ENCODE assay signal across 9 mouse cellular contexts in genomic region chr2:120128611-120129051, GRCm38 (mm10). TPM values are rescaled to one million over a fixed set of nuclear protein-coding genes. Genes with fewer than 3 reads are reported as not detected.
DNase-seq lines count a peak whose midpoint lies in the region; ATAC-seq lines count a peak whose summit lies in the region.
"Had no signal": no experiment of that assay in that cellular context is flagged by ENCODE, and none has a peak within 500 bp of the region (broad histone marks: within the 10 kb centered on the region; RNA-seq: fewer than 3 reads in every experiment).

No protein-coding gene starts in this region.

- WGBS in forebrain, embryonic 10.5 days: 53% methylated on average over 1 of the region's 1 CpGs
- 85% methylated on average over 1 of the region's 1 CpGs for WGBS in forebrain, embryonic 13.5 days
- WGBS in embryonic facial prominence, embryonic 14.5 days: 45% methylated on average over 1 of the region's 1 CpGs
- WGBS in kidney, embryonic 15.5 days: 63% methylated on average over 1 of the region's 1 CpGs
- WGBS in macrophage (ENCODE audit: missing documents): 100% methylated on average over 1 of the region's 1 CpGs

- H3K27ac ChIP-seq in forebrain, embryonic 10.5 days: peak overlapping the region; percentile 60; the same call in 1 of the 2 replicates
- H3K27ac ChIP-seq in forebrain, embryonic 13.5 days: no peak overlapping the region
- H3K27ac ChIP-seq in embryonic facial prominence, embryonic 14.5 days (replicated peaks; ENCODE audit: low read depth, low read length): peak overlapping the region; percentile 58; the same call in 1 of the 2 replicates
- H3K27ac ChIP-seq in kidney, embryonic 15.5 days: peak overlapping the region; percentile 82
- H3K27ac ChIP-seq in macrophage: peak overlapping the region; percentile 84

- no peak for DNase-seq in forebrain, embryonic 10.5 days (ENCODE audit: extremely low spot score, low spot score)
- peak; percentile 57 for DNase-seq in embryonic facial prominence, embryonic 14.5 days (ENCODE audit: low spot score)
- no peak for DNase-seq in spleen, adult 18-20 months
- no peak for DNase-seq in cerebellum, postnatal 25 days
- DNase-seq in urinary bladder, postnatal 10 days (ENCODE audit: low spot score): no peak

- no peaks in the 10 kb centered on the region for H3K9me3 ChIP-seq in forebrain, embryonic 10.5 days
- no peaks in the 10 kb centered on the region for H3K9me3 ChIP-seq in forebrain, embryonic 13.5 days (replicated peaks)
- no peaks in the 10 kb centered on the region for H3K9me3 ChIP-seq in embryonic facial prominence, embryonic 14.5 days (ENCODE audit: control insufficient read depth, low read length)
- no peaks in the 10 kb centered on the region for H3K9me3 ChIP-seq in kidney, embryonic 15.5 days (replicated peaks)

- H3K4me1 ChIP-seq in forebrain, embryonic 10.5 days: peaks cover 9% of the 10 kb centered on the region; the same call in 1 of the 2 replicates
- H3K4me1 ChIP-seq in forebrain, embryonic 13.5 days: no peaks in the 10 kb centered on the region
- H3K4me1 ChIP-seq in embryonic facial prominence, embryonic 14.5 days (ENCODE audit: control insufficient read depth, insufficient read depth, low read length): peaks cover 13% of the 10 kb centered on the region
- H3K4me1 ChIP-seq in kidney, embryonic 15.5 days: peaks cover 54% of the 10 kb centered on the region

- no peak overlapping the region for H3K4me3 ChIP-seq in forebrain, embryonic 10.5 days
- H3K4me3 ChIP-seq in forebrain, embryonic 13.5 days: no peak overlapping the region
- no peak overlapping the region for H3K4me3 ChIP-seq in embryonic facial prominence, embryonic 14.5 days (ENCODE audit: low read depth, low read length)
- no peak overlapping the region for H3K4me3 ChIP-seq in kidney, embryonic 15.5 days (replicated peaks)
- H3K4me3 ChIP-seq in macrophage (ENCODE audit: inconsistent target): no peak overlapping the region

- no peak overlapping the region for H3K9ac ChIP-seq in forebrain, embryonic 13.5 days
- no peak overlapping the region for H3K9ac ChIP-seq in embryonic facial prominence, embryonic 14.5 days (ENCODE audit: low read depth, low read length)
- no peak overlapping the region for H3K9ac ChIP-seq in kidney, embryonic 15.5 days

- H3K4me2 ChIP-seq in forebrain, embryonic 13.5 days: no peak overlapping the region
- no peak overlapping the region for H3K4me2 ChIP-seq in embryonic facial prominence, embryonic 14.5 days (ENCODE audit: low read depth, low read length)
- H3K4me2 ChIP-seq in kidney, embryonic 15.5 days: no peak overlapping the region

- no peaks in the 10 kb centered on the region for H3K27me3 ChIP-seq in forebrain, embryonic 10.5 days (ENCODE audit: poor library complexity, severe bottlenecking)
- no peaks in the 10 kb centered on the region for H3K27me3 ChIP-seq in forebrain, embryonic 13.5 days
- no peaks in the 10 kb centered on the region for H3K27me3 ChIP-seq in embryonic facial prominence, embryonic 14.5 days (replicated peaks; ENCODE audit: control insufficient read depth, insufficient read depth, low read length)
- no peaks in the 10 kb centered on the region for H3K27me3 ChIP-seq in kidney, embryonic 15.5 days
- H3K27me3 ChIP-seq: CH12.LX had no signal

- peaks cover 6% of the 10 kb centered on the region; the same call in 1 of the 2 replicates for H3K36me3 ChIP-seq in forebrain, embryonic 10.5 days (replicated peaks)
- H3K36me3 ChIP-seq in forebrain, embryonic 13.5 days (ENCODE audit: poor library complexity, severe bottlenecking): no peaks in the 10 kb centered on the region
- H3K36me3 ChIP-seq in embryonic facial prominence, embryonic 14.5 days (ENCODE audit: control insufficient read depth, insufficient read depth, low read length): no peaks in the 10 kb centered on the region
- no peaks in the 10 kb centered on the region for H3K36me3 ChIP-seq in kidney, embryonic 15.5 days
- peaks cover 56% of the 10 kb centered on the region for H3K36me3 ChIP-seq in macrophage (ENCODE audit: inconsistent target)

- H3K79me2 ChIP-seq in macrophage (ENCODE audit: inconsistent target): peaks cover 100% of the 10 kb centered on the region

- ATAC-seq in forebrain, embryonic 13.5 days: no peak
- ATAC-seq in embryonic facial prominence, embryonic 14.5 days (ENCODE audit: low read depth): peak; percentile 49; the same call in 1 of the 2 replicates
- ATAC-seq in kidney, embryonic 15.5 days (replicated peaks; ENCODE audit: low FRiP score): no peak

RNA-seq across cellular contexts. Expression of gene Ehd4, which starts 25.8 kb away (rescaled TPM):
- 23.7 and 28.4 TPM in 2 replicates for polyA plus RNA-seq in forebrain, embryonic 10.5 days (2016; fragmentation: Nextera tagmentation; extraction: Ambion mirVana)
- 9.8 and 11.3 TPM in 2 replicates for polyA plus RNA-seq in forebrain, embryonic 13.5 days (2015; fragmentation: Nextera tagmentation; extraction: Ambion mirVana)
- 56.4 and 60.8 TPM in 2 replicates for polyA plus RNA-seq in embryonic facial prominence, embryonic 14.5 days (2014; fragmentation: Nextera tagmentation; extraction: Ambion mirVana)
- 57.3 and 66.6 TPM in 2 replicates for polyA plus RNA-seq in kidney, embryonic 15.5 days (2015; fragmentation: Nextera tagmentation; extraction: Ambion mirVana)
- 100 to 1,000 TPM in 13 of 26 experiments, 10 to 100 TPM in 13; 30.2 to 195 (median 102) TPM for total RNA-seq in macrophage (2018; cell fraction: chromatin; rRNA removed)
- total RNA-seq in macrophage (2018; cell fraction: cytosol; rRNA removed): 100 to 1,000 TPM; 274 to 430 (median 371) TPM
- total RNA-seq in macrophage (2018; cell fraction: nucleus; rRNA removed): 100 to 1,000 TPM in 25 of 26 experiments, 10 to 100 TPM in 1; 98.0 to 295 (median 201) TPM
- polyA plus RNA-seq in macrophage (2018): 253 to 336 TPM (median 297 TPM) in 3 replicates
